Mouse (Mus musculus) hindbrain, postnatal 0 days (tissue): ENCODE results near the gene Wwox. TPM values are rescaled to one million over a fixed set of nuclear protein-coding genes. Genes with fewer than 3 reads are reported as not detected.

ENCODE experiments used
- ATAC-seq: fragments of 200-750 bp; cut with Nextera tagmentation; 2 replicates; pipeline ENCODE4 v1.8.0; 2017; ENCODE audit warnings: mild to moderate bottlenecking, moderate TSS enrichment, moderate library complexity
- DNase-seq: peaks from one replicate; pipeline ENCODE4 v3.0.0-alpha.2; 2015; ENCODE audit warnings: low spot score
- H3K27ac ChIP-seq: fragments of 300-500 bp; sonication (generic); 2 replicates; pipeline ENCODE4 v1.5.1; 2014; ENCODE audit warnings: mild to moderate bottlenecking
- H3K27me3 ChIP-seq: fragments of 300-500 bp; sonication (generic); 2 replicates; pipeline ENCODE4 v1.6.1; 2014; ENCODE audit warnings: low read length, mixed read lengths; ENCODE audit not compliant: insufficient read depth
- H3K36me3 ChIP-seq: fragments of 300-500 bp; sonication (generic); 2 replicates; pipeline ENCODE4 v1.6.1; 2014; ENCODE audit warnings: low read length, mixed read lengths; ENCODE audit not compliant: insufficient read depth
- H3K4me1 ChIP-seq: fragments of 300-500 bp; sonication (generic); 2 replicates; pipeline ENCODE4 v1.6.1; 2014; ENCODE audit warnings: antibody characterized with exemption, low read length, mixed read lengths; ENCODE audit not compliant: insufficient read depth
- H3K4me2 ChIP-seq: fragments of 300-500 bp; sonication (generic); 2 replicates; pipeline ENCODE4 v1.6.1; 2014; ENCODE audit warnings: low read depth, mild to moderate bottlenecking, low read length, moderate library complexity, mixed read lengths
- H3K4me3 ChIP-seq: fragments of 300-500 bp; sonication (generic); 2 replicates; pipeline ENCODE4 v1.5.1; 2014; ENCODE audit warnings: low read length
- H3K9ac ChIP-seq: fragments of 300-500 bp; sonication (generic); replicated peaks from 2 replicates; pipeline ENCODE4 v1.6.1; 2014; ENCODE audit warnings: mild to moderate bottlenecking, low read length, moderate library complexity, mixed read lengths
- H3K9me3 ChIP-seq: fragments of 300-500 bp; sonication (generic); 2 replicates; pipeline ENCODE4 v1.6.1; 2016; ENCODE audit warnings: low read length, mixed read lengths
- CTCF ChIP-seq: IDR thresholded peaks from 2 replicates; pipeline ENCODE4 v1.5.1; 2016; ENCODE audit warnings: antibody characterized with exemption, control low read depth, low read depth
- WGBS: fragments of 180-500 bp; shearing (Covaris S2); extraction: QIAGEN DNeasy Blood & Tissue Kit; methylation state at CpG from one replicate; pipeline ENCODE4 v1.1.7; 2014; 5-methylcytosine and 5-hydroxymethylcytosine counted together
- polyA plus RNA-seq: library from polyadenylated mRNA; unstranded; fragments of >200 nt; fragmentation: Nextera tagmentation; extraction: Ambion mirVana; gene quantifications from 2 replicates; pipeline ENCODE4 v1.2.1, GENCODE M21; 2015
- total RNA-seq: library from RNA; depleted of rRNA; stranded (reverse); fragments of >200 nt; gene quantifications from 2 replicates; pipeline ENCODE4 v1.2.3, GENCODE M21; 2014

The Wwox gene
- total and polyA plus RNA-seq, 2 experiments from 2014 or later: 17.1 to 19.8 TPM

DNA sequence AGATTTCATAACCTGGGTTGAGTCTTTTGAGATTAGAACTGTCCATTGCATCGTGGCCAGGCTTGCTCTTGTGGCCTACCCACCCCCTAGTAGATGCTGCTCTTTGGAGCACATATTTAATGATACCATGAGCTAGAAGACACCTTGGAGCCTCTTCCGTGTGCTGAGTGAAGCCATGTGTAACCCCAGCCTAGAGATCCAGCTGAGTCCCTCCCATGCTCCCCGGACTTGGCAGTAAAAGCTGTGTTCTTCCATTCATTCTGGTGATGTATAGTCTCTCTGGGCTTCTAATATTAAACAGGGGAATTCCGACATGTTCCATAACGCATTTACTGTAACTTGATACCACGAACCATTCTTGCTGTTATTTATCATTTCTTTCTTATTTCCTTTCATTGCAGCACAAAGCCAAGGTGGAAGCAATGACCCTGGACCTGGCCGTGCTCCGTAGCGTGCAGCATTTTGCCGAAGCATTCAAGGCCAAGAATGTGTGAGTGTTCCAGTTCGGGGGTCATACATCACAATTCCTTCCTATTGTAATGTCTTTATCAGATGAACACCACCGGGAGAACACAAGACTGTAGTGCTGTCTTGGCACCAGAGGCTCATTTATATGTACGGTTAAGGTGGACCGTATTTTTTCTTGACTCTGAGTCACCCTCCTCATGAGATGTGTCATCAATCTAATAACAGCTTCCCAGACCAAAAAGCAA lies 240.1 kb downstream of the Wwox start:
- H3K9ac ChIP-seq: no peak overlapping the region
- no peak for TF ChIP-seq CTCF
- no peaks in the 10 kb centered on the region for H3K27me3 ChIP-seq
- no peaks in the 10 kb centered on the region for H3K36me3 ChIP-seq
- H3K9me3 ChIP-seq: no peaks in the 10 kb centered on the region
- DNase-seq (no peak), ATAC-seq (no peak)
- WGBS: 79% methylated on average over 14 of the region's 14 CpGs
- no peak overlapping the region for H3K27ac ChIP-seq
- H3K4me2 ChIP-seq: no peak overlapping the region
- H3K4me1 ChIP-seq: no peaks in the 10 kb centered on the region
- H3K4me3 ChIP-seq: no peak overlapping the region

DNA sequence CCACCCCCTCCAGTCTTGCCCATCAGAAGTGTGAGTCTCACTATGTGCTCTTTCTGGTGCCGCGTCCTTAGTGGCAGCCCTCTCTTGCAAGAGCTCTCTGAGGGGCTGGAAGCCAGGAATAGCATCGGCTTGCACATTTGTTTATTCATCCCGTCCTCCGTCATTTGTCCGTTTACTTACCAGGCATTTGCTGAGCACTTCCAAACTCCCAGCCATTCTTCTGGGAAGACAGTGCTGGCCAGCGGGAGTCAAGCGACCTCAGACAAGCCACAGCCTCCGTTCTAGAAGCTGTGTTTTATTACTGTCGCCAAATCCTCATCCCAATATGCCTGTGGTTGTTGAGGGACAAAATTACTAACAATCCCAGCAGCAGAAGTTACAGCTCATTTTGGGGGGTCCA lies 241.7 kb downstream of the Wwox start:
- no peak overlapping the region for H3K9ac ChIP-seq
- 74% methylated on average over 10 of the region's 10 CpGs for WGBS
- no peak for ATAC-seq

DNA sequence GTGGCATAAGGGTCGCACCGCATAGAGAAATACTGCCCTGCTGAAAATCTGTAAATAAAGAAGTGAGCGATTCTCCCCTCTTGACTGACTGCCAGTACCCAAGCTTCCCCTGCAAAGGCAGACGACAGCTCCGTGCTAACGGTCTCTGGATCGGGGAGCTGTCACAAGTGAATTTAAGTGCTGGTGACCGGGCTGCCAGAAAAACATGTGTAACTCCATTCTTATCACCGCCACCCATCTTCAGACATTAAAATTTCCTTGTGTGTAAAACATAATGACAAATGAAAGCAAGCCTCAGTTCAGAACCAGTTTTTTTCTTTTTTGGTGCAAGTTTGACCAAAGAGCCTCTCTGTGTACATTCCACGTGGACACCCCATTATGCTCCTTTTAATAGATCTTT lies 242.7 kb downstream of the Wwox start:
- no peak overlapping the region for H3K4me3 ChIP-seq
- no peak overlapping the region for H3K4me2 ChIP-seq
- no peaks in the 10 kb centered on the region for H3K4me1 ChIP-seq
- H3K9ac ChIP-seq: no peak overlapping the region
- no peak overlapping the region for H3K27ac ChIP-seq
- TF ChIP-seq CTCF: no peak
- H3K9me3 ChIP-seq: no peaks in the 10 kb centered on the region
- ATAC-seq: no peak
- no peak for DNase-seq
- WGBS: 48% methylated on average over 10 of the region's 10 CpGs
- no peaks in the 10 kb centered on the region for H3K36me3 ChIP-seq
- H3K27me3 ChIP-seq: no peaks in the 10 kb centered on the region

More for the DNA sequence above, 241.7 kb downstream of the Wwox start:
- Histone ChIP-seq H3K4me3 (no peak overlapping the region), H3K27ac (no peak overlapping the region), H3K36me3 (no peaks in the 10 kb centered on the region), H3K27me3 (no peaks in the 10 kb centered on the region), H3K4me2 (no peak overlapping the region), H3K9me3 (no peaks in the 10 kb centered on the region), H3K4me1 (no peaks in the 10 kb centered on the region)
- DNase-seq: no peak
- TF ChIP-seq CTCF: no peak

DNA sequence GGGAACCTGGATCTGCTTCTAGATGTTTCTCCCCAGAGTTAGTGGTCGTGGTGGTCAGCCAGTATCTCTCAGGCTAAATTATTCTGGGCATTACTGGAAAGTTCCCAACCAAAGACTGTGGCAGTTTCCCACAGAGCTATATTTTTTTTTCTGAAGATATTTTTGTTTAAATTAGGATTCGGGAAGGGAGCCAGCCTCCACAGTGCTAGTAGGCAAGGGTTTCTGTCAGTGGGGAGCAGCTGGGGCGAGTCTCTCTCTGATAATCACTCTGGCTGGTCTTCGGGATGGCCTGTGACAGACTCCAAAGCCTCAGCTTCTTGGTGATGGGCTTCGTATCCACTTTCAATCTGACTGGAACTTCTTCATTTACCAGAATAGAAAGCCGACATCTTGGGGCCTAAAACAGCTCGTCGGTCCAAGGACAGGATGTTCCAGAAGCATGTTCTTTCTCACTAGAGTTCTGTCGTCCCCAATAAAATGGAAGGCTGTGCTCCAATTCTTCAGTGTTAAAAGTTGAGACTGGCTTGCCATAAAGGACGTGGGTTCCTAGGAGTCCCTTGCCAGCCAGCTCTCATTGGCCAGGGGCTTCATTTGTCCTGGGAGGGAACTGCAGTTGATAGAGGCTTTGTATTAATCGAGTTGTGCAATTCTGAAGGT lies 244.7 kb downstream of the Wwox start:
- Histone ChIP-seq H3K36me3 (no peaks in the 10 kb centered on the region), H3K9me3 (no peaks in the 10 kb centered on the region), H3K4me1 (no peaks in the 10 kb centered on the region), H3K9ac (no peak overlapping the region), H3K4me3 (no peak overlapping the region), H3K4me2 (no peak overlapping the region), H3K27ac (no peak overlapping the region), H3K27me3 (no peaks in the 10 kb centered on the region)
- TF ChIP-seq CTCF: no peak
- DNase-seq (no peak), ATAC-seq (no peak)
- 78% methylated on average over 11 of the region's 11 CpGs for WGBS

DNA sequence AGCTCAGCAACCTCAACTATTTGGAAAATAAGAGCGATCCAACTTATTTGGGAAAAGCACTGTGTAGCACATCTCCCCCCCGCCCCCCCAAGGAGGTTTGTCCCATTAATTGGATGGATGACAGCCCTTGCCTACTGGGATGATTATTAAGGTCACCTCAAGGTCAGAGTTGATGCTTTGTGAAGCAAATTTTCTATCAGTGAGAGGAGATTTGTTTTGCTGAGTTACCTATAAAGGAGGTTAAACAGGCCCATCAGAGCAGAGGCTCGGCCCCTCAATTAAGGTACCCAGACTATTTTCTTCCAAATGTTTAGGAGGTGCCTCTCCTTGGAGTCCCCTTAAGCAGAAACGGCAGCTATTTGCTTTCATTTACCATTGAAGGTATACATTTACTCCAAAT lies 247.0 kb downstream of the Wwox start:
- H3K27ac ChIP-seq: no peak overlapping the region

DNA sequence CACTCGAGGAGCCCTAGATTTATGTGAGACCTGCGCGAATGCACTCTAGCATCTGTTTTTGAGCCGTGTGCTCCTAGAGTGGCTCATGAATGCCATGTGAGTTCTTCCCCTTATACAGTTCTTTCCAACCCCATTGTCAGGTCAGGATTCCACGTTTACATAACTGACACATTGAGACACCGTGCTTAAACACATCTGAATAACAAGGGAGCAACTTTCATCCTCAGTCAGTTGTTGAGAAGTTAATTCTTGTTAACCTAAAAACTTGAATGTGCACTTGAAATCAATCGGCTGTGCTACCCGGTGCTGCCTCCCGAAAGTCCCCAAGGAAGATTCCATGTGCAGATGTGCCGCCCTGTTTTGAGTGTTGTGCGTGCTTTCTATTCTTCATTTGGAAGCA lies 249.3 kb downstream of the Wwox start:
- Histone ChIP-seq H3K9me3 (no peaks in the 10 kb centered on the region), H3K27me3 (no peaks in the 10 kb centered on the region)
- WGBS: 70% methylated on average over 11 of the region's 11 CpGs

More for the DNA sequence above, 247.0 kb downstream of the Wwox start:
- DNase-seq (no peak), ATAC-seq (no peak)
- Histone ChIP-seq H3K9me3 (no peaks in the 10 kb centered on the region), H3K9ac (no peak overlapping the region), H3K36me3 (no peaks in the 10 kb centered on the region), H3K4me2 (no peak overlapping the region), H3K27me3 (no peaks in the 10 kb centered on the region), H3K4me3 (no peak overlapping the region), H3K4me1 (no peaks in the 10 kb centered on the region)
- TF ChIP-seq CTCF: no peak
- WGBS: 87% methylated on average over 4 of the region's 4 CpGs

More for the DNA sequence above, 249.3 kb downstream of the Wwox start:
- Histone ChIP-seq H3K36me3 (no peaks in the 10 kb centered on the region), H3K9ac (no peak overlapping the region), H3K4me1 (no peaks in the 10 kb centered on the region), H3K4me2 (no peak overlapping the region), H3K27ac (no peak overlapping the region), H3K4me3 (no peak overlapping the region)
- no peak for TF ChIP-seq CTCF
- no peak for ATAC-seq
- DNase-seq: no peak
